Mouse (Mus musculus) midbrain, postnatal 0 days (tissue): ENCODE data around the gene Edar. TPM values are rescaled to one million over a fixed set of nuclear protein-coding genes. Genes with fewer than 3 reads are reported as not detected.

Source experiments
- ATAC-seq: fragments of 200-750 bp; cut with Nextera tagmentation; 2 replicates; pipeline ENCODE4 v1.8.0; 2017; ENCODE audit warnings: moderate number of reproducible peaks, mild to moderate bottlenecking, moderate TSS enrichment, moderate library complexity; ENCODE audit not compliant: low FRiP score
- DNase-seq: peaks from one replicate; pipeline ENCODE4 v3.0.0-alpha.2; 2015; ENCODE audit warnings: low spot score
- H3K27ac ChIP-seq: fragments of 300-500 bp; sonication (generic); 2 replicates; pipeline ENCODE4 v1.5.1; 2014; ENCODE audit warnings: low read depth, mild to moderate bottlenecking, low read length, mixed read lengths
- H3K27me3 ChIP-seq: fragments of 300-500 bp; sonication (generic); 2 replicates; pipeline ENCODE4 v1.6.1; 2014; ENCODE audit warnings: low read length, control low read depth, mixed read lengths; ENCODE audit not compliant: insufficient read depth
- H3K36me3 ChIP-seq: fragments of 300-500 bp; sonication (generic); 2 replicates; pipeline ENCODE4 v1.6.1; 2014; ENCODE audit warnings: low read length, control low read depth, mixed read lengths; ENCODE audit not compliant: insufficient read depth
- H3K4me1 ChIP-seq: fragments of 300-500 bp; sonication (generic); 2 replicates; pipeline ENCODE4 v1.6.1; 2014; ENCODE audit warnings: mild to moderate bottlenecking, control low read depth, antibody characterized with exemption, low read length, mixed read lengths; ENCODE audit not compliant: insufficient read depth
- H3K4me2 ChIP-seq: fragments of 300-500 bp; sonication (generic); 2 replicates; pipeline ENCODE4 v1.6.1; 2014; ENCODE audit warnings: low read depth, mild to moderate bottlenecking, low read length, mixed read lengths; ENCODE audit not compliant: poor library complexity, severe bottlenecking
- H3K4me3 ChIP-seq: fragments of 300-500 bp; sonication (generic); 2 replicates; pipeline ENCODE4 v1.5.1; 2014; ENCODE audit warnings: low read depth, mild to moderate bottlenecking, low read length, moderate library complexity
- H3K9ac ChIP-seq: fragments of 300-500 bp; sonication (generic); replicated peaks from 2 replicates; pipeline ENCODE4 v1.6.1; 2014; ENCODE audit warnings: mild to moderate bottlenecking, low read length, moderate library complexity, mixed read lengths; ENCODE audit not compliant: poor library complexity, severe bottlenecking
- H3K9me3 ChIP-seq: fragments of 300-500 bp; sonication (generic); 2 replicates; pipeline ENCODE4 v1.6.1; 2016; ENCODE audit warnings: low read length, control low read depth
- CTCF ChIP-seq: IDR thresholded peaks from 2 replicates; pipeline ENCODE4 v1.5.1; 2016; ENCODE audit warnings: antibody characterized with exemption, mild to moderate bottlenecking
- WGBS: fragments of 180-500 bp; shearing (Covaris S2); extraction: QIAGEN DNeasy Blood & Tissue Kit; methylation state at CpG from one replicate; pipeline ENCODE4 v1.1.7; 2014; 5-methylcytosine and 5-hydroxymethylcytosine counted together
- polyA plus RNA-seq: library from polyadenylated mRNA; unstranded; fragments of >200 nt; fragmentation: Nextera tagmentation; extraction: Ambion mirVana; gene quantifications from 2 replicates; pipeline ENCODE4 v1.2.1, GENCODE M21; 2015
- total RNA-seq: library from RNA; depleted of rRNA; stranded (reverse); fragments of >200 nt; gene quantifications from 2 replicates; pipeline ENCODE4 v1.2.3, GENCODE M21; 2014

Gene Edar
- total and polyA plus RNA-seq, 2 experiments from 2014 or later: 0.16 to 0.33 TPM

GRCm38 (mm10) chr10:58614601-58615000, 60.9 kb downstream of the Edar start:
- Histone ChIP-seq H3K9ac (no peak overlapping the region), H3K9me3 (no peaks in the 10 kb centered on the region), H3K27ac (no peak overlapping the region), H3K4me2 (no peak overlapping the region), H3K36me3 (no peaks in the 10 kb centered on the region), H3K27me3 (no peaks in the 10 kb centered on the region), H3K4me3 (no peak overlapping the region), H3K4me1 (no peaks in the 10 kb centered on the region; the same call in 1 of the 2 replicates)
- 93% methylated on average over 6 of the region's 6 CpGs for WGBS
- DNase-seq (no peak), ATAC-seq (no peak)
- no peak for TF ChIP-seq CTCF

- H3K4me1 ChIP-seq: no peaks in the 10 kb centered on the region
- H3K36me3 ChIP-seq: no peaks in the 10 kb centered on the region
- ATAC-seq: no peak
- no peak overlapping the region for H3K4me3 ChIP-seq
- WGBS: 88% methylated on average over 7 of the region's 7 CpGs
- H3K9me3 ChIP-seq: no peaks in the 10 kb centered on the region
- no peak overlapping the region for H3K9ac ChIP-seq
- no peak overlapping the region for H3K4me2 ChIP-seq
- TF ChIP-seq CTCF: no peak
- no peaks in the 10 kb centered on the region for H3K27me3 ChIP-seq
- no peak for DNase-seq
- H3K27ac ChIP-seq: no peak overlapping the region
Measured at GRCm38 (mm10) chr10:58610484-58611261, 64.8 kb downstream of the Edar start.

GRCm38 (mm10) chr10:58608858-58609257, 66.6 kb downstream of the Edar start:
- Histone ChIP-seq H3K9me3 (no peaks in the 10 kb centered on the region), H3K9ac (no peak overlapping the region), H3K36me3 (no peaks in the 10 kb centered on the region), H3K27ac (no peak overlapping the region), H3K4me3 (no peak overlapping the region), H3K4me1 (no peaks in the 10 kb centered on the region), H3K4me2 (no peak overlapping the region), H3K27me3 (no peaks in the 10 kb centered on the region)
- WGBS: 85% methylated on average over 3 of the region's 3 CpGs
- ATAC-seq: no peak
- TF ChIP-seq CTCF: no peak
- DNase-seq: no peak

GRCm38 (mm10) chr10:58606356-58606755, 69.1 kb downstream of the Edar start:
- Histone ChIP-seq H3K9ac (no peak overlapping the region), H3K4me3 (no peak overlapping the region), H3K9me3 (no peaks in the 10 kb centered on the region), H3K27me3 (no peaks in the 10 kb centered on the region), H3K36me3 (no peaks in the 10 kb centered on the region), H3K4me2 (no peak overlapping the region), H3K4me1 (no peaks in the 10 kb centered on the region), H3K27ac (no peak overlapping the region)
- DNase-seq (no peak), ATAC-seq (no peak)
- no peak for TF ChIP-seq CTCF
- WGBS: 87% methylated on average over 3 of the region's 3 CpGs

DNA sequence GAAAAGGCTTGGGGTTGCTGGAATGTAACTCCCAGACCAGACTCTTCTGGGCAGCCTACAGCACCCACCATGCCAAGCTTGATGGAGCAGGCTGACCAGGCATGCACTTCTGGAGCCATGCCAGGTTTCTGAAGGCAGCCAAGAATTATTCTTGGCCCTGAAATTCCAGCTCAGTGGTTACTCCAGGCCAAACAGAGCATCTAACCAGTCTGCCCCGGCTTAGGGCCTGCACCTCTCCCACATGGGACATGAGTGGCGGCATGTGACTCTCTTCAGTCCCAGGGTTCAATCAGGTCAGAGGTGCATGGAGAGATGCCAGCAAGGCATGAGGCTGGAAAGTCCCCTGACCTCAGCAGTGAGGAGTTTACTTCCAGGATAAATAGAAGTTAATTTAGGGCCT, 70.7 kb downstream of the Edar start:
- WGBS: 70% methylated on average over 2 of the region's 2 CpGs
- Histone ChIP-seq H3K27ac (no peak overlapping the region), H3K4me3 (no peak overlapping the region), H3K4me1 (no peaks in the 10 kb centered on the region), H3K9me3 (no peaks in the 10 kb centered on the region), H3K36me3 (no peaks in the 10 kb centered on the region), H3K9ac (no peak overlapping the region), H3K4me2 (no peak overlapping the region), H3K27me3 (no peaks in the 10 kb centered on the region)
- DNase-seq (peak; percentile 79), ATAC-seq (no peak)
- TF ChIP-seq CTCF: no peak

DNA sequence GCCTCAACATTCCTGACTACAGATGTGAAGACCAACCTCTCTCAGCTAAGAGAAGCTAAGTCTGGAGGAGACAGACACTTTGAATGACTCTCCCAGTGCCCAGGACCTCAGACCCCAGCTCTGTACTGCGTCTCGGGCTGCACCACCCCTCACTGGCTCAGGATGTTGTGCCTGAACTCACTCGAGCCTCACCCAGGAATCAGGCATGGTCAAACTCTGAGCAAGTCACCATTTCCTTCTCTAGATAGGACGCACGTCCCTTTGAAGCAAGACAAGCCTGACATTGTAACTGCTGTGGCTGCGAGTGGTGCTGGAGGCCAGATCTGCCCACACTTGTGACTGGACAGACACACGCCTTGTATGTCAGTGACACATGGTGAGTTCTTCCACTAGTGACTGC, 73.5 kb downstream of the Edar start:
- DNase-seq: no peak
- no peak for ATAC-seq
- no peaks in the 10 kb centered on the region for H3K4me1 ChIP-seq
- no peaks in the 10 kb centered on the region for H3K9me3 ChIP-seq
- no peak overlapping the region for H3K4me2 ChIP-seq
- H3K36me3 ChIP-seq: no peaks in the 10 kb centered on the region
- 77% methylated on average over 7 of the region's 7 CpGs for WGBS
- no peak overlapping the region for H3K9ac ChIP-seq
- H3K4me3 ChIP-seq: no peak overlapping the region
- H3K27me3 ChIP-seq: no peaks in the 10 kb centered on the region
- no peak for TF ChIP-seq CTCF
- H3K27ac ChIP-seq: no peak overlapping the region
